ENCODE assay signal across 13 mouse cellular contexts in the genomic region with DNA sequence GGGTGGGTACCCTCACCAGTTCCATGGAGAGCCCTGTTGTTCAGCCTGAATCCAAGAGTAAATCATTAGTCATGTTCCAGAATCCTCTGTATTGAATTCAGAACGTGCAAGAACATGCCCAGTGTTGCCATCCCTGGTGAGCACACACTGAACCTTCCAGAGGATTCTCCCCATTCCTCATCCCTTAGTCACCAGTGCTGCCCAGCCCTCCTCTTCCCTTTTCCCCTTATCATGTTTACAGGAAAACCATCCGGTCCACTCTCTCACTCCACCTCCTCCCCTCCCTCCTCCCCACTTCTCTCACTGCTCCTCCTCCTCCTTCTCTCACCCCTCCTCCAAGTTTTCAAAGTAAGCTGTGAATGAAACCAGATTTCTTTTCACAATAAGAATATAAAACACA. TPM values are rescaled to one million over a fixed set of nuclear protein-coding genes. Genes with fewer than 3 reads are reported as not detected.
A peak's percentile ranks its signal among the peaks of the same experiment; 100 is the strongest.
DNase-seq lines count a peak whose midpoint lies in the region; ATAC-seq and TF ChIP-seq lines count a peak whose summit lies in the region.
"Had no signal": no experiment of that assay in that cellular context is flagged by ENCODE, and none has a peak within 500 bp of the region (broad histone marks: within the 10 kb centered on the region; RNA-seq: fewer than 3 reads in every experiment).

No protein-coding gene starts in this region.

- H3K79me2 ChIP-seq in liver, adult 2 months (ENCODE audit: control insufficient read depth, insufficient read depth, low read length): no peaks in the 10 kb centered on the region

- no peak overlapping the region for H3K27ac ChIP-seq in liver, adult 2 months (replicated peaks; ENCODE audit: insufficient read depth, low read depth, low read length)
- no peak overlapping the region for H3K27ac ChIP-seq in hindbrain, embryonic 10.5 days
- H3K27ac ChIP-seq: limb, embryonic 12.5 days had no signal

- H3K4me1 ChIP-seq in liver, adult 2 months (ENCODE audit: control insufficient read depth, insufficient read depth, low read length): peaks cover 26% of the 10 kb centered on the region
- H3K4me1 ChIP-seq in hindbrain, embryonic 10.5 days (replicated peaks): peaks cover 18% of the 10 kb centered on the region

- DNase-seq in adrenal gland, adult (ENCODE audit: inconsistent age in 2 of 2, low spot score in 1 of 2): peak; percentile 44 to 70
- no peak for DNase-seq in adrenal gland, adult 2 months
- DNase-seq in liver, adult 2 months (ENCODE audit: extremely low read depth, low read depth, low spot score): peak; percentile 31
- no peak for DNase-seq in liver
- DNase-seq in NIH3T3 (ENCODE audit: low read depth): peak; percentile 64
- DNase-seq in skeletal muscle tissue, adult 2 months (ENCODE audit: low read depth, low spot score): peak; percentile 7
- DNase-seq in hindbrain, embryonic 10.5 days (ENCODE audit: low spot score): no peak
- DNase-seq: cerebellum, adult 2 months; right cerebral cortex, postnatal 25 days; thymus, postnatal 4 days had no signal

- H3K27me3 ChIP-seq in liver, adult 2 months (ENCODE audit: control insufficient read depth, insufficient read depth, low read length): no peaks in the 10 kb centered on the region
- H3K27me3 ChIP-seq in hindbrain, embryonic 10.5 days (ENCODE audit: insufficient read depth, poor library complexity, severe bottlenecking): no peaks in the 10 kb centered on the region
- H3K27me3 ChIP-seq: limb, embryonic 12.5 days had no signal

- H3K4me3 ChIP-seq in liver, adult 2 months (ENCODE audit: insufficient read depth, low read depth, low read length): no peak overlapping the region
- no peak overlapping the region for H3K4me3 ChIP-seq in hindbrain, embryonic 10.5 days
- H3K4me3 ChIP-seq: limb, embryonic 12.5 days; megakaryocyte, embryonic 14.5 days had no signal

- no peaks in the 10 kb centered on the region for H3K9me3 ChIP-seq in hindbrain, embryonic 10.5 days
- H3K9me3 ChIP-seq: limb, embryonic 12.5 days; megakaryocyte, embryonic 14.5 days had no signal

- no peak for TF ChIP-seq CTCF in liver, adult 2 months (IDR thresholded peaks at IDR 0.05; ENCODE audit: low read depth, low read length)

- no peak for ATAC-seq in monocyte, adult 5-6 weeks (replicated peaks; ENCODE audit: insufficient number of reproducible peaks, low FRiP score, low TSS enrichment, poor library complexity, severe bottlenecking)

- no peak for TF ChIP-seq POLR2A in liver, adult 2 months (IDR thresholded peaks at IDR 0.05; ENCODE audit: extremely low read depth, insufficient read depth, low read length)

- 9% methylated on average over 2 of the region's 2 CpGs for WGBS in liver, adult 2 months
- 56% methylated on average over 2 of the region's 2 CpGs for WGBS in hindbrain, embryonic 10.5 days

- H3K9ac ChIP-seq in liver, adult 2 months (ENCODE audit: low read depth, low read length): no peak overlapping the region
- H3K9ac ChIP-seq: limb, embryonic 12.5 days had no signal

- H3K36me3 ChIP-seq in liver, adult 2 months (ENCODE audit: control insufficient read depth, insufficient read depth, low read length): no peaks in the 10 kb centered on the region
- no peaks in the 10 kb centered on the region for H3K36me3 ChIP-seq in hindbrain, embryonic 10.5 days
- H3K36me3 ChIP-seq: limb, embryonic 12.5 days had no signal

RNA-seq across cellular contexts. Expression of gene Tgfa, which starts 14.4 kb away (rescaled TPM):
- 10 to 100 TPM; 15.0 to 18.2 TPM for total RNA-seq in adrenal gland, adult 2 months (2021)
- 33.2 and 49.0 TPM in 2 replicates for polyA plus RNA-seq in adrenal gland, adult 2 months (2012; rRNA removed)
- total RNA-seq in liver, adult 2 months (2014; rRNA removed): 6.3 and 8.5 TPM in 2 replicates
- polyA plus RNA-seq in liver, adult 2 months (2012; rRNA removed): 13.3 and 14.3 TPM in 2 replicates
- total RNA-seq in monocyte, adult 5-6 weeks (2017): 0.10 TPM in 1 of 3 replicates, not detected in the others
- polyA plus RNA-seq in hindbrain, embryonic 10.5 days (2016; fragmentation: Nextera tagmentation; extraction: Ambion mirVana): 1.7 and 3.1 TPM in 2 replicates

Comparison
In these comparisons a context has a peak if more than half of its experiments do, and no peak if none do; other contexts are left out.
1. DNase-seq: peak in adrenal gland, adult (2 of 2), liver, adult 2 months (single experiment), NIH3T3 (single experiment) and skeletal muscle tissue, adult 2 months (single experiment); none in adrenal gland, adult 2 months (single experiment), liver (single experiment) and hindbrain, embryonic 10.5 days (single experiment).